Mouse (Mus musculus) embryonic fibroblast, embryonic 13.5 days (primary cell): Measurements from ENCODE around the gene Etfa.

Source experiments
- CTCF ChIP-seq: IDR thresholded peaks from 2 replicates; pipeline ENCODE4 v1.5.1; 2011; ENCODE audit warnings: mild to moderate bottlenecking, control low read depth, low read length, moderate library complexity, borderline replicate concordance; ENCODE audit not compliant: insufficient read depth
- POLR2A ChIP-seq: IDR thresholded peaks from 2 replicates; pipeline ENCODE4 v1.6.1; 2011; ENCODE audit warnings: low read depth, mild to moderate bottlenecking, control low read depth, low read length, moderate library complexity

DNA sequence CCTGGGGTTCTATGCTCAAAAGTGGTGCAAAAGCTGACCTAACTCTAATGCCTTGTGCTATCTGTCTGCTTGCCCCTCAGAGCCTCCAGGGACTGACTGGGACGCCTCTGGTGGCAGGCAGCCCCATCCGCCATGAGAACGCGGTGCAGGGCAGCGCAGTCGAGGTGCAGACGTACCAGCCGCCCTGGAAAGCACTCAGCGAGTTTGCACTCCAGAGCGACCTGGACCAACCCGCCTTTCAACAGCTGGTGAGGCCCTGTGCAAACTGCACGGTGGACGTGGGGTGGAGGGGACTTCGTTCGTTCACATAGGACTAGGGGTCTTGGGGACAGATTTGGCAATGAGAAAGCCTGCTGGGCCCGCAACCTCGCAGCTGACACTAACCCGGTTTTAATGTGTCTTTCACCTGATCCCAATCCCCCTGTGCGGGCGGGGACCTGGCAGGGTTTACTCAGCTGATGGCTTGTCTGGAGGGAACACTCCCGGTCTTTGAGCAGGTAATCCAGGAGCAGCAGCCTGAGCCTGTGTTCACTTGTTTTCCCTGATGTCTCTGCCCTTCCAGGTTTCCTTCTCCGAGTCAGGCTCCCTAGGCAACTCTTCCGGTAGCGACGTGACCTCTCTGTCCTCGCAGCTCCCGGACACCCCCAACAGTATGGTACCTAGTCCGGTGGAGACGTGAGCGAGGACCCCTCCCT is 33.0 kb upstream of the Etfa start:
- TF ChIP-seq POLR2A = no peak
- no peak for TF ChIP-seq CTCF
